Mouse (Mus musculus) brain, embryonic 14.5 days (tissue): ENCODE data around the gene Zfp652.

Source experiments
- CTCF ChIP-seq: fragments of 200-500 bp; IDR thresholded peaks from 2 replicates; pipeline ENCODE4 v1.5.1; 2012; ENCODE audit warnings: inconsistent platforms, mild to moderate bottlenecking, moderate library complexity, borderline replicate concordance; ENCODE audit not compliant: insufficient read depth, insufficient read length; ENCODE audit errors: extremely low read depth
- POLR2A ChIP-seq: fragments of 200-500 bp; IDR thresholded peaks from 2 replicates; pipeline ENCODE4 v1.6.1; 2012; ENCODE audit warnings: mild to moderate bottlenecking, inconsistent platforms, borderline replicate concordance; ENCODE audit not compliant: poor library complexity, insufficient read depth, insufficient read length, severe bottlenecking; ENCODE audit errors: extremely low read depth

DNA sequence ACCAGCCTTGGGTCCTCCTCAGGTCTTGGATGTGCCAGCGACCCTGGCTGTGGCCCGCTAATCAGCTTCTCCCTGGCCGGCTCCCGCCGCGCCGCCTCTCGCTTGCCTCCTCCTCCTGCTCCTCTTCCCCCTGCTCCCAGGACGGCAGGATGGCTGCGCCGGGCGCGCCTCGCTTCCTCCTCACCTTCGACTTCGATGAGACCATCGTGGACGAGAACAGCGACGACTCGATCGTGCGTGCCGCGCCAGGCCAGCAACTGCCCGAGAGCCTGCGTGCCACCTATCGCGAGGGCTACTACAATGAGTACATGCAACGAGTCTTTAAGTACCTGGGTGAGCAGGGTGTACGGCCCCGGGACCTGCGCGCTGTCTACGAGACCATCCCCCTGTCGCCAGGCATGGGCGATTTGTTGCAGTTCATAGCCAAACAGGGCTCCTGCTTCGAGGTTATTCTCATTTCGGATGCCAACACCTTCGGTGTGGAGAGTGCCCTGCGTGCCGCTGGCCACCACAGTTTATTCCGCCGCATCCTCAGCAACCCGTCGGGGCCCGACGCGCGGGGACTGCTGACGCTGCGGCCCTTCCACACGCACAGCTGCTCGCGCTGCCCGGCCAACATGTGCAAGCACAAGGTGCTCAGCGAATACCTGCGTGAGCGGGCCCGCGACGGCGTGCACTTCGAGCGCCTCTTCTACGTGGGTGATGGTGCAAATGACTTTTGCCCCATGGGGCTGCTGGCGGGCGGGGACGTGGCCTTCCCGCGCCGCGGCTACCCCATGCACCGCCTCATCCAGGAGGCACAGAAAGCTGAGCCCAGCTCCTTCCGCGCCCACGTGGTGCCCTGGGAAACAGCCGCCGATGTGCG lies 118.2 kb downstream of the Zfp652 start:
- TF ChIP-seq CTCF (no peak), POLR2A (no peak)
